Mouse (Mus musculus): ENCODE results near the gene Timm29. TPM values are rescaled to one million over a fixed set of nuclear protein-coding genes. Genes with fewer than 3 reads are reported as not detected.

Gene Timm29
- polyA plus RNA-seq, 1 experiment from 2014 or later = 29.5 TPM

- Histone ChIP-seq H3K9me3 (no peaks in the 10 kb centered on the region), H3K9ac (no peak overlapping the region), H3K4me1 (no peaks in the 10 kb centered on the region), H3K36me3 (0 out of 2 replicates have a peak, but pooled peaks cover 2% of the 10 kb centered on the region), H3K4me3 (no peak overlapping the region), H3K4me2 (no peak overlapping the region), H3K27ac (no peak overlapping the region), H3K27me3 (no peaks in the 10 kb centered on the region)
- ATAC-seq (ENCODE audit: borderline replicate concordance, extremely low read depth, low FRiP score, low TSS enrichment) = peak; percentile 54; the same call in 1 of the 2 replicates
- 62% methylated on average over 4 of the region's 4 CpGs for WGBS
These were observed 34.2 kb upstream of the Timm29 start for GRCm38 (mm10) chr9:21558366-21558765.

GRCm38 (mm10) chr9:21559151-21559550, 33.4 kb upstream of the Timm29 start:
- no peaks in the 10 kb centered on the region for H3K27me3 ChIP-seq
- H3K4me3 ChIP-seq = no peak overlapping the region
- no peak overlapping the region for H3K27ac ChIP-seq
- H3K36me3 ChIP-seq = 0 out of 2 replicates have a peak, but pooled peaks cover 2% of the 10 kb centered on the region
- H3K9me3 ChIP-seq = no peaks in the 10 kb centered on the region
- H3K4me2 ChIP-seq = no peak overlapping the region
- H3K9ac ChIP-seq = no peak overlapping the region
- H3K4me1 ChIP-seq = no peaks in the 10 kb centered on the region
- 97% methylated on average over 3 of the region's 3 CpGs for WGBS
- no peak for ATAC-seq (ENCODE audit: borderline replicate concordance, extremely low read depth, low FRiP score, low TSS enrichment)

- H3K36me3 ChIP-seq = peaks cover 9% of the 10 kb centered on the region; the same call in 1 of the 2 replicates
- WGBS = 70% methylated on average over 1 of the region's 1 CpGs
- H3K4me2 ChIP-seq = no peak overlapping the region
- H3K4me1 ChIP-seq = peaks cover 4% of the 10 kb centered on the region; the same call in 1 of the 2 replicates
- H3K4me3 ChIP-seq = no peak overlapping the region
- ATAC-seq (ENCODE audit: borderline replicate concordance, extremely low read depth, low FRiP score, low TSS enrichment) = no peak
- H3K27me3 ChIP-seq = no peaks in the 10 kb centered on the region
- H3K9me3 ChIP-seq = no peaks in the 10 kb centered on the region
- no peak overlapping the region for H3K27ac ChIP-seq
- H3K9ac ChIP-seq = no peak overlapping the region
These were observed 28.1 kb upstream of the Timm29 start for GRCm38 (mm10) chr9:21564420-21564819.

- WGBS = 81% methylated on average over 4 of the region's 4 CpGs
- no peak overlapping the region for H3K27ac ChIP-seq
- H3K4me1 ChIP-seq = peaks cover 4% of the 10 kb centered on the region; the same call in 1 of the 2 replicates
- H3K4me2 ChIP-seq = no peak overlapping the region
- no peak for ATAC-seq (ENCODE audit: borderline replicate concordance, extremely low read depth, low FRiP score, low TSS enrichment)
- no peaks in the 10 kb centered on the region for H3K9me3 ChIP-seq
- H3K4me3 ChIP-seq = no peak overlapping the region
- no peaks in the 10 kb centered on the region for H3K27me3 ChIP-seq
- H3K9ac ChIP-seq = no peak overlapping the region
- H3K36me3 ChIP-seq = peaks cover 16% of the 10 kb centered on the region
These were observed 27.4 kb upstream of the Timm29 start for GRCm38 (mm10) chr9:21565004-21565586.

- H3K36me3 ChIP-seq = peaks cover 27% of the 10 kb centered on the region
- H3K9me3 ChIP-seq = no peaks in the 10 kb centered on the region
- ATAC-seq (ENCODE audit: borderline replicate concordance, extremely low read depth, low FRiP score, low TSS enrichment) = no peak
- no peak overlapping the region for H3K4me2 ChIP-seq
- 94% methylated on average over 1 of the region's 1 CpGs for WGBS
- H3K27me3 ChIP-seq = no peaks in the 10 kb centered on the region
- no peak overlapping the region for H3K27ac ChIP-seq
- H3K9ac ChIP-seq = no peak overlapping the region
- H3K4me3 ChIP-seq = no peak overlapping the region
- H3K4me1 ChIP-seq = peaks cover 4% of the 10 kb centered on the region; the same call in 1 of the 2 replicates
These were observed 26.0 kb upstream of the Timm29 start for GRCm38 (mm10) chr9:21566538-21566937.

- WGBS = 81% methylated on average over 2 of the region's 2 CpGs
- Histone ChIP-seq H3K9me3 (no peaks in the 10 kb centered on the region), H3K27ac (no peak overlapping the region), H3K9ac (no peak overlapping the region), H3K4me3 (no peak overlapping the region), H3K27me3 (no peaks in the 10 kb centered on the region), H3K4me2 (no peak overlapping the region), H3K36me3 (peaks cover 32% of the 10 kb centered on the region), H3K4me1 (peaks cover 4% of the 10 kb centered on the region; the same call in 1 of the 2 replicates)
- no peak for ATAC-seq (ENCODE audit: borderline replicate concordance, extremely low read depth, low FRiP score, low TSS enrichment)
These were observed 25.5 kb upstream of the Timm29 start for GRCm38 (mm10) chr9:21567051-21567450.

- Histone ChIP-seq H3K9me3 (no peaks in the 10 kb centered on the region), H3K4me3 (no peak overlapping the region), H3K4me2 (no peak overlapping the region), H3K27ac (no peak overlapping the region), H3K36me3 (peaks cover 42% of the 10 kb centered on the region), H3K9ac (no peak overlapping the region), H3K4me1 (peaks cover 4% of the 10 kb centered on the region; the same call in 1 of the 2 replicates), H3K27me3 (no peaks in the 10 kb centered on the region)
- 87% methylated on average over 8 of the region's 8 CpGs for WGBS
- ATAC-seq (ENCODE audit: borderline replicate concordance, extremely low read depth, low FRiP score, low TSS enrichment) = no peak
These were observed 23.8 kb upstream of the Timm29 start for GRCm38 (mm10) chr9:21568657-21569255.

GRCm38 (mm10) chr9:21574012-21574801, 18.3 kb upstream of the Timm29 start:
- Histone ChIP-seq H3K9ac (no peak overlapping the region), H3K27me3 (no peaks in the 10 kb centered on the region), H3K9me3 (no peaks in the 10 kb centered on the region), H3K36me3 (peaks cover 86% of the 10 kb centered on the region), H3K4me1 (no peaks in the 10 kb centered on the region), H3K27ac (no peak overlapping the region), H3K4me3 (no peak overlapping the region), H3K4me2 (no peak overlapping the region)
- 91% methylated on average over 8 of the region's 8 CpGs for WGBS
- ATAC-seq (ENCODE audit: borderline replicate concordance, extremely low read depth, low FRiP score, low TSS enrichment) = no peak

- no peaks in the 10 kb centered on the region for H3K9me3 ChIP-seq
- H3K27ac ChIP-seq = no peak overlapping the region
- H3K27me3 ChIP-seq = no peaks in the 10 kb centered on the region
- peaks cover 86% of the 10 kb centered on the region for H3K36me3 ChIP-seq
- H3K9ac ChIP-seq = no peak overlapping the region
- no peak overlapping the region for H3K4me3 ChIP-seq
- WGBS = 92% methylated on average over 10 of the region's 10 CpGs
- no peaks in the 10 kb centered on the region for H3K4me1 ChIP-seq
- H3K4me2 ChIP-seq = no peak overlapping the region
- ATAC-seq (ENCODE audit: borderline replicate concordance, extremely low read depth, low FRiP score, low TSS enrichment) = no peak
These were observed 17.3 kb upstream of the Timm29 start for GRCm38 (mm10) chr9:21575253-21575652.

GRCm38 (mm10) chr9:21576286-21576685, 16.2 kb upstream of the Timm29 start:
- 95% methylated on average over 1 of the region's 1 CpGs for WGBS
- Histone ChIP-seq H3K27ac (no peak overlapping the region), H3K4me3 (no peak overlapping the region), H3K4me1 (no peaks in the 10 kb centered on the region), H3K4me2 (no peak overlapping the region), H3K9me3 (no peaks in the 10 kb centered on the region), H3K27me3 (no peaks in the 10 kb centered on the region), H3K9ac (no peak overlapping the region), H3K36me3 (peaks cover 86% of the 10 kb centered on the region)
- no peak for ATAC-seq (ENCODE audit: borderline replicate concordance, extremely low read depth, low FRiP score, low TSS enrichment)

GRCm38 (mm10) chr9:21578226-21578625, 14.3 kb upstream of the Timm29 start:
- H3K27ac ChIP-seq = no peak overlapping the region
- no peaks in the 10 kb centered on the region for H3K4me1 ChIP-seq
- H3K9me3 ChIP-seq = no peaks in the 10 kb centered on the region
- WGBS = 73% methylated on average over 3 of the region's 3 CpGs
- no peak overlapping the region for H3K4me3 ChIP-seq
- H3K36me3 ChIP-seq = peaks cover 89% of the 10 kb centered on the region
- H3K4me2 ChIP-seq = no peak overlapping the region
- no peak for ATAC-seq (ENCODE audit: borderline replicate concordance, extremely low read depth, low FRiP score, low TSS enrichment)
- no peak overlapping the region for H3K9ac ChIP-seq
- H3K27me3 ChIP-seq = no peaks in the 10 kb centered on the region

- H3K36me3 ChIP-seq = peaks cover 96% of the 10 kb centered on the region
- H3K27ac ChIP-seq = no peak overlapping the region
- 78% methylated on average over 1 of the region's 1 CpGs for WGBS
- no peak for ATAC-seq (ENCODE audit: borderline replicate concordance, extremely low read depth, low FRiP score, low TSS enrichment)
- H3K4me2 ChIP-seq = no peak overlapping the region
- no peak overlapping the region for H3K4me3 ChIP-seq
- no peaks in the 10 kb centered on the region for H3K27me3 ChIP-seq
- H3K9ac ChIP-seq = no peak overlapping the region
- no peaks in the 10 kb centered on the region for H3K4me1 ChIP-seq
- H3K9me3 ChIP-seq = no peaks in the 10 kb centered on the region
These were observed 7.1 kb upstream of the Timm29 start for GRCm38 (mm10) chr9:21585401-21585800.
